Mouse (Mus musculus): ENCODE measurements around the gene Exoc6. TPM values are rescaled to one million over a fixed set of nuclear protein-coding genes. Genes with fewer than 3 reads are reported as not detected.

The Exoc6 gene
- polyA plus RNA-seq, 1 experiment, result 2.2 TPM

- no peaks in the 10 kb centered on the region for H3K79me2 ChIP-seq (ENCODE audit: control insufficient read depth, insufficient read depth)
- H3ac ChIP-seq (ENCODE audit: control insufficient read depth, insufficient read length, low read depth), result no peak overlapping the region
- H3K27me3 ChIP-seq (ENCODE audit: control insufficient read depth, insufficient read depth, insufficient read length), result no peaks in the 10 kb centered on the region
- TF ChIP-seq MYOG (IDR thresholded peaks at IDR 0.05; ENCODE audit: control insufficient read depth, extremely low read depth, insufficient read length), result no peak
- no peak for TF ChIP-seq FOSL1 (IDR thresholded peaks at IDR 0.05; ENCODE audit: insufficient read depth, low read length, poor library complexity, severe bottlenecking)
- no peak for TF ChIP-seq MAX (IDR thresholded peaks at IDR 0.05)
- no peak for TF ChIP-seq MYOD1 (IDR thresholded peaks at IDR 0.05; ENCODE audit: control insufficient read depth, insufficient read length, low read depth)
- TF ChIP-seq CEBPB (IDR thresholded peaks at IDR 0.05; ENCODE audit: low read depth), result no peak
- no peak for TF ChIP-seq CTCF (IDR thresholded peaks at IDR 0.05; ENCODE audit: control insufficient read depth, insufficient read depth, insufficient read length)
- TF ChIP-seq USF1 (IDR thresholded peaks at IDR 0.05; ENCODE audit: low read depth), result no peak
- H3K36me3 ChIP-seq (ENCODE audit: control insufficient read depth, insufficient read depth), result no peaks in the 10 kb centered on the region
- H3K4me3 ChIP-seq (ENCODE audit: insufficient read depth, poor library complexity, severe bottlenecking), result no peak overlapping the region
- no peaks in the 10 kb centered on the region for H3K79me3 ChIP-seq (ENCODE audit: low read depth)
These were observed 12.5 kb upstream of the Exoc6 start for GRCm38 (mm10) chr19:37537717-37538116.

- H3K4me3 ChIP-seq (ENCODE audit: insufficient read depth, poor library complexity, severe bottlenecking), result no peak overlapping the region
- no peaks in the 10 kb centered on the region for H3K36me3 ChIP-seq (ENCODE audit: control insufficient read depth, insufficient read depth)
- no peaks in the 10 kb centered on the region for H3K79me2 ChIP-seq (ENCODE audit: control insufficient read depth, insufficient read depth)
- H3K27me3 ChIP-seq (ENCODE audit: control insufficient read depth, insufficient read depth, insufficient read length), result no peaks in the 10 kb centered on the region
- H3ac ChIP-seq (ENCODE audit: control insufficient read depth, insufficient read length, low read depth), result no peak overlapping the region
- H3K79me3 ChIP-seq (ENCODE audit: low read depth), result no peaks in the 10 kb centered on the region
- TF ChIP-seq CEBPB (IDR thresholded peaks at IDR 0.05; ENCODE audit: low read depth), result no peak
- no peak for TF ChIP-seq MYOD1 (IDR thresholded peaks at IDR 0.05; ENCODE audit: control insufficient read depth, insufficient read length, low read depth)
These were observed 10.0 kb upstream of the Exoc6 start for GRCm38 (mm10) chr19:37540201-37540600.

GRCm38 (mm10) chr19:37543537-37544326 is 6.5 kb upstream of the Exoc6 start:
- Histone ChIP-seq H3K79me2 (ENCODE audit: control insufficient read depth, insufficient read depth) (no peaks in the 10 kb centered on the region), H3K27me3 (ENCODE audit: control insufficient read depth, insufficient read depth, insufficient read length) (peaks cover 10% of the 10 kb centered on the region), H3K36me3 (ENCODE audit: control insufficient read depth, insufficient read depth) (no peaks in the 10 kb centered on the region), H3K79me3 (ENCODE audit: low read depth) (no peaks in the 10 kb centered on the region), H3K4me3 (ENCODE audit: insufficient read depth, poor library complexity, severe bottlenecking) (no peak overlapping the region), H3ac (ENCODE audit: control insufficient read depth, insufficient read length, low read depth) (no peak overlapping the region)
- no peak for TF ChIP-seq CEBPB (IDR thresholded peaks at IDR 0.05; ENCODE audit: low read depth)
- TF ChIP-seq USF1 (IDR thresholded peaks at IDR 0.05; ENCODE audit: low read depth), result no peak
- no peak for TF ChIP-seq CTCF (IDR thresholded peaks at IDR 0.05; ENCODE audit: control insufficient read depth, insufficient read depth, insufficient read length)
- TF ChIP-seq MYOD1 (IDR thresholded peaks at IDR 0.05; ENCODE audit: control insufficient read depth, insufficient read length, low read depth), result no peak
- TF ChIP-seq MAX (IDR thresholded peaks at IDR 0.05), result no peak
- TF ChIP-seq FOSL1 (IDR thresholded peaks at IDR 0.05; ENCODE audit: insufficient read depth, low read length, poor library complexity, severe bottlenecking), result no peak
- TF ChIP-seq MYOG (IDR thresholded peaks at IDR 0.05; ENCODE audit: control insufficient read depth, extremely low read depth, insufficient read length), result no peak

GRCm38 (mm10) chr19:37544476-37544875 is 5.7 kb upstream of the Exoc6 start:
- H3K27me3 ChIP-seq (ENCODE audit: control insufficient read depth, insufficient read depth, insufficient read length), result peaks cover 10% of the 10 kb centered on the region
- no peaks in the 10 kb centered on the region for H3K79me3 ChIP-seq (ENCODE audit: low read depth)
- no peak overlapping the region for H3K4me3 ChIP-seq (ENCODE audit: insufficient read depth, poor library complexity, severe bottlenecking)
- no peak overlapping the region for H3ac ChIP-seq (ENCODE audit: control insufficient read depth, insufficient read length, low read depth)
- H3K79me2 ChIP-seq (ENCODE audit: control insufficient read depth, insufficient read depth), result no peaks in the 10 kb centered on the region
- no peaks in the 10 kb centered on the region for H3K36me3 ChIP-seq (ENCODE audit: control insufficient read depth, insufficient read depth)
- TF ChIP-seq MYOG (IDR thresholded peaks at IDR 0.05; ENCODE audit: control insufficient read depth, extremely low read depth, insufficient read length) (no peak), CEBPB (IDR thresholded peaks at IDR 0.05; ENCODE audit: low read depth) (no peak), FOSL1 (IDR thresholded peaks at IDR 0.05; ENCODE audit: insufficient read depth, low read length, poor library complexity, severe bottlenecking) (no peak), CTCF (IDR thresholded peaks at IDR 0.05; ENCODE audit: control insufficient read depth, insufficient read depth, insufficient read length) (no peak), MAX (IDR thresholded peaks at IDR 0.05) (no peak), USF1 (IDR thresholded peaks at IDR 0.05; ENCODE audit: low read depth) (no peak), MYOD1 (IDR thresholded peaks at IDR 0.05; ENCODE audit: control insufficient read depth, insufficient read length, low read depth) (no peak)

GRCm38 (mm10) chr19:37545231-37545630 is 5.0 kb upstream of the Exoc6 start:
- peaks cover 10% of the 10 kb centered on the region for H3K27me3 ChIP-seq (ENCODE audit: control insufficient read depth, insufficient read depth, insufficient read length)
- no peaks in the 10 kb centered on the region for H3K79me2 ChIP-seq (ENCODE audit: control insufficient read depth, insufficient read depth)
- no peak overlapping the region for H3ac ChIP-seq (ENCODE audit: control insufficient read depth, insufficient read length, low read depth)
- no peaks in the 10 kb centered on the region for H3K36me3 ChIP-seq (ENCODE audit: control insufficient read depth, insufficient read depth)
- H3K4me3 ChIP-seq (ENCODE audit: insufficient read depth, poor library complexity, severe bottlenecking), result no peak overlapping the region
- no peaks in the 10 kb centered on the region for H3K79me3 ChIP-seq (ENCODE audit: low read depth)
- TF ChIP-seq FOSL1 (IDR thresholded peaks at IDR 0.05; ENCODE audit: insufficient read depth, low read length, poor library complexity, severe bottlenecking) (no peak), USF1 (IDR thresholded peaks at IDR 0.05; ENCODE audit: low read depth) (no peak), CTCF (IDR thresholded peaks at IDR 0.05; ENCODE audit: control insufficient read depth, insufficient read depth, insufficient read length) (no peak), MAX (IDR thresholded peaks at IDR 0.05) (no peak), MYOD1 (IDR thresholded peaks at IDR 0.05; ENCODE audit: control insufficient read depth, insufficient read length, low read depth) (no peak), MYOG (IDR thresholded peaks at IDR 0.05; ENCODE audit: control insufficient read depth, extremely low read depth, insufficient read length) (no peak), CEBPB (IDR thresholded peaks at IDR 0.05; ENCODE audit: low read depth) (no peak)

GRCm38 (mm10) chr19:37545725-37546124 is 4.5 kb upstream of the Exoc6 start:
- H3K4me3 ChIP-seq (ENCODE audit: insufficient read depth, poor library complexity, severe bottlenecking), result no peak overlapping the region
- H3ac ChIP-seq (ENCODE audit: control insufficient read depth, insufficient read length, low read depth), result no peak overlapping the region
- TF ChIP-seq USF1 (IDR thresholded peaks at IDR 0.05; ENCODE audit: low read depth) (no peak), MYOD1 (IDR thresholded peaks at IDR 0.05; ENCODE audit: control insufficient read depth, insufficient read length, low read depth) (no peak), CEBPB (IDR thresholded peaks at IDR 0.05; ENCODE audit: low read depth) (no peak), MAX (IDR thresholded peaks at IDR 0.05) (no peak), CTCF (IDR thresholded peaks at IDR 0.05; ENCODE audit: control insufficient read depth, insufficient read depth, insufficient read length) (no peak), MYOG (IDR thresholded peaks at IDR 0.05; ENCODE audit: control insufficient read depth, extremely low read depth, insufficient read length) (no peak), FOSL1 (IDR thresholded peaks at IDR 0.05; ENCODE audit: insufficient read depth, low read length, poor library complexity, severe bottlenecking) (no peak)
- H3K36me3 ChIP-seq (ENCODE audit: control insufficient read depth, insufficient read depth), result no peaks in the 10 kb centered on the region
- H3K79me3 ChIP-seq (ENCODE audit: low read depth), result no peaks in the 10 kb centered on the region
- H3K79me2 ChIP-seq (ENCODE audit: control insufficient read depth, insufficient read depth), result no peaks in the 10 kb centered on the region
- H3K27me3 ChIP-seq (ENCODE audit: control insufficient read depth, insufficient read depth, insufficient read length), result peaks cover 10% of the 10 kb centered on the region
